Mouse (Mus musculus): ENCODE data around the gene Sco1.

The Sco1 gene

GRCm38 (mm10) chr11:67113381-67113780, 60.9 kb downstream of the Sco1 start:
- in situ Hi-C loops (cut with MboI, MseI): loop anchor here (5.0 to 10.0 kb wide), 2 partner anchors 244 to 551 kb away; no protein-coding TSS in a partner anchor

- in situ Hi-C loops (cut with MboI, MseI): loop anchor here (5.0 to 10.0 kb wide), 2 partner anchors 243 to 551 kb away; no protein-coding TSS in a partner anchor
Observed at GRCm38 (mm10) chr11:67114261-67114660, 61.8 kb downstream of the Sco1 start.

GRCm38 (mm10) chr11:67114901-67115300, 62.4 kb downstream of the Sco1 start:
- in situ Hi-C loops (cut with MboI, MseI): loop anchor here (5.0 to 10.0 kb wide), 2 partner anchors 242 to 550 kb away; no protein-coding TSS in a partner anchor
